Mouse (Mus musculus): ENCODE results near the gene Cst7.

DNA sequence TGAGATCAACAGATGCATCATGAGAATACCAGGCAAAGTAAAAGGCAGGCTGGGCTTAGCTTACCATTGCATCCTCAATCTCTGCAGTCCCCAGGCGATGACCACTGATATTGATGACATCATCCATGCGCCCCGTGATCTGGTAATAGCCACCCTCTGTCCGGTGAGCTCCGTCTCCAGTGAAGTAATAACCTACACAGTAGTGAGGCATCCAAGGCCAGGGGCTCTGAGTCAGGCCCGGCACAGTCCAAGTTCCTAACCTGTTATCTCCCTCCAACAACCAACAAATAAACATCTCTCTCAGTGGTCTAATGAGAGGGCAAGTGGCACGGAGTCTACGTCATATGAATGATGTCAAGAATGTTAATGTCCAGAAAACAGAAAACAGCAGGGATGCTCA is 54.7 kb downstream of the Cst7 start:
- TF ChIP-seq CTCF (IDR thresholded peaks at IDR 0.05; ENCODE audit: extremely low read depth, insufficient read depth, insufficient read length, insufficient replicate concordance) (no peak), POLR2A (IDR thresholded peaks at IDR 0.05; ENCODE audit: low read depth, low read length) (no peak)

Data from spleen, adult 2 months (tissue).